Mouse (Mus musculus) ES-Bruce4 (cell line): ENCODE measurements around the gene Itsn1. TPM values are rescaled to one million over a fixed set of nuclear protein-coding genes. Genes with fewer than 3 reads are reported as not detected.
A peak's percentile ranks its signal among the peaks of the same experiment; 100 is the strongest.

Experiments
- H3K27ac ChIP-seq: 2 replicates; pipeline ENCODE4 v1.5.1; 2012; ENCODE audit warnings: low read length, inconsistent platforms; ENCODE audit not compliant: insufficient read depth
- H3K27me3 ChIP-seq: 2 replicates; pipeline ENCODE4 v1.6.1; 2012; ENCODE audit warnings: mild to moderate bottlenecking, low read length, inconsistent platforms; ENCODE audit not compliant: control insufficient read depth, poor library complexity, insufficient read depth, severe bottlenecking
- H3K36me3 ChIP-seq: 2 replicates; pipeline ENCODE4 v1.6.1; 2012; ENCODE audit warnings: inconsistent platforms, mild to moderate bottlenecking, low read length, moderate library complexity; ENCODE audit not compliant: control insufficient read depth, poor library complexity, insufficient read depth, severe bottlenecking
- H3K4me1 ChIP-seq: one replicate; pipeline ENCODE4 v1.8.1; 2011; ENCODE audit warnings: low read length; ENCODE audit not compliant: control insufficient read depth, insufficient read depth
- H3K4me3 ChIP-seq: 2 replicates; pipeline ENCODE4 v1.5.1; 2011; ENCODE audit warnings: low read depth, mild to moderate bottlenecking, low read length
- H3K9ac ChIP-seq: 2 replicates; pipeline ENCODE4 v1.6.1; 2012; ENCODE audit warnings: low read depth, mild to moderate bottlenecking, inconsistent platforms; ENCODE audit not compliant: poor library complexity, severe bottlenecking
- H3K9me3 ChIP-seq: replicated peaks from 2 replicates; pipeline ENCODE4 v1.6.1; 2012; ENCODE audit warnings: mild to moderate bottlenecking, low read length, inconsistent platforms; ENCODE audit not compliant: control insufficient read depth, poor library complexity, insufficient read depth, severe bottlenecking
- CTCF ChIP-seq: IDR thresholded peaks from one replicate; pipeline ENCODE4 v1.8.1; 2011; ENCODE audit warnings: low read depth, low read length
- EP300 ChIP-seq: IDR thresholded peaks from 2 replicates; pipeline ENCODE4 v1.6.1; 2011; ENCODE audit warnings: low read depth, low read length; ENCODE audit not compliant: insufficient read depth
- POLR2A ChIP-seq: IDR thresholded peaks from one replicate; pipeline ENCODE4 v1.8.1; 2011; ENCODE audit warnings: low read length; ENCODE audit not compliant: insufficient read depth
- polyA plus RNA-seq: library from polyadenylated mRNA; stranded (reverse); fragments of >200 nt; gene quantifications from 2 replicates; pipeline ENCODE4 v1.2.4, GENCODE M21; 2011; ENCODE audit warnings: low read depth; ENCODE audit not compliant: missing spikeins, insufficient read depth, insufficient read length

Gene Itsn1
- 84.6 and 85.7 TPM in 2 replicates for polyA plus RNA-seq

DNA sequence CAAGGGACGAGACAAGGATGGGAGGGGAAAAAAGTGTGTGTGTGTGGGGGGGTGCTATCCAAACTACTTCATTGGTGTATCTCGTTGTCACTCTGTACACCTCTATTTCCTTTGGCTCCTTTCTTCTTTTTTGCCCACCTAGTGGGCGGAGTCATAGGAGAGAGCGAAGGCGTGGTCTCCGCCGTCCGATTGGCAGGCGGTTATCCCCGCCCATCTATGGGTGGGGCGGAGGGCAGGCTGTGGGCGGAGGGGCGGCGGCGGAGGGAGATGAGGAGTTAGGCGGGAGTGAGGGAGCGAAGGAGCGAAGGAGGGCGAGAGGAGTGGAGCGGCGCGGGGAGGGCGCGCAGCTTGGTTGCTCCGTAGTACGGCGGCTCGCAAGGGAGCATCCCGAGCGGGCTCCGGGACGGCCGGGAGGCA is at the start of gene Itsn1:
Itsn1 (plus strand) TSS at position 216 of the 417 bp plus-strand sequence.
- Histone ChIP-seq H3K9me3 (no peaks in the 10 kb centered on the region), H3K4me3 (peak within 1 kb of the TSS; percentile 95), H3K36me3 (peaks cover 3% of the 10 kb centered on the region; the same call in 1 of the 2 replicates), H3K4me1 (peaks cover 1% of the 10 kb centered on the region), H3K9ac (peak within 1 kb of the TSS; percentile 94), H3K27ac (peak within 1 kb of the TSS; percentile 63), H3K27me3 (no peaks in the 10 kb centered on the region)
- TF ChIP-seq POLR2A (peak; percentile 89), CTCF (no peak), EP300 (0 out of 2 replicates have a peak, but pooled peaks have one; percentile 25)

DNA sequence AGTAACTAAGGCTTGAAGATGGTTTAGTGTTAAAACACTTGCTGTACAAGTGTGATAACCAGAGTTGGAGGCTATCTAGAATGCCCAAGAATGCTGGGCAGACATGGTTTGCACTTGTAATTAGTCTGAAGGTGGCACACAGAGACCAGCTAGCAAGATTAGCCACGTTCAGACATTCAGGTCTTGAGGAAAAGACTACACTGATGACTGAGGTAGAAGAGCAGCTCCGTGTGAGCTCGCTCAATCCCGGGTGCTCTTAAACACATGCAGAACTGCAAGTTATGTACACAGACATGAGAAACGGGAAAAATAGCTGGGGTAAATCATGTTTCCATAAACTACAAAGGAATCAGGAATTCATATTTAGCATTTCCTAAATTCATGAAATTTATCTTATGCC is 48.4 kb upstream of the Itsn1 start:
- Histone ChIP-seq H3K27me3 (no peaks in the 10 kb centered on the region), H3K9ac (no peak overlapping the region), H3K4me1 (no peaks in the 10 kb centered on the region), H3K4me3 (no peak overlapping the region), H3K9me3 (no peaks in the 10 kb centered on the region), H3K27ac (no peak overlapping the region), H3K36me3 (peaks cover 61% of the 10 kb centered on the region)
- TF ChIP-seq CTCF: no peak
- no peak for TF ChIP-seq POLR2A
- TF ChIP-seq EP300: no peak

GRCm38 (mm10) chr16:91685526-91685925 is 43.6 kb upstream of the Itsn1 start:
- Histone ChIP-seq H3K9me3 (no peaks in the 10 kb centered on the region), H3K9ac (no peak overlapping the region), H3K27me3 (no peaks in the 10 kb centered on the region), H3K4me3 (no peak overlapping the region), H3K36me3 (peaks cover 26% of the 10 kb centered on the region), H3K27ac (no peak overlapping the region), H3K4me1 (peaks cover 2% of the 10 kb centered on the region)
- TF ChIP-seq EP300 (no peak), POLR2A (no peak), CTCF (no peak)

GRCm38 (mm10) chr16:91686369-91686768 is 42.7 kb upstream of the Itsn1 start:
- Histone ChIP-seq H3K27me3 (no peaks in the 10 kb centered on the region), H3K27ac (no peak overlapping the region), H3K9me3 (no peaks in the 10 kb centered on the region), H3K9ac (no peak overlapping the region), H3K4me1 (peaks cover 2% of the 10 kb centered on the region), H3K36me3 (peaks cover 22% of the 10 kb centered on the region), H3K4me3 (no peak overlapping the region)
- TF ChIP-seq EP300: no peak
- TF ChIP-seq CTCF: no peak
- TF ChIP-seq POLR2A: no peak

- H3K4me1 ChIP-seq: peaks cover 2% of the 10 kb centered on the region
- peak overlapping the region; percentile 67 for H3K4me3 ChIP-seq
- H3K9me3 ChIP-seq: no peaks in the 10 kb centered on the region
- peak overlapping the region; percentile 85 for H3K9ac ChIP-seq
- TF ChIP-seq CTCF (no peak), EP300 (no peak), POLR2A (no peak)
- H3K27me3 ChIP-seq: no peaks in the 10 kb centered on the region
- peaks cover 8% of the 10 kb centered on the region; the same call in 1 of the 2 replicates for H3K36me3 ChIP-seq
- H3K27ac ChIP-seq: no peak overlapping the region
Observed at GRCm38 (mm10) chr16:91688023-91688618, 41.0 kb upstream of the Itsn1 start.

DNA sequence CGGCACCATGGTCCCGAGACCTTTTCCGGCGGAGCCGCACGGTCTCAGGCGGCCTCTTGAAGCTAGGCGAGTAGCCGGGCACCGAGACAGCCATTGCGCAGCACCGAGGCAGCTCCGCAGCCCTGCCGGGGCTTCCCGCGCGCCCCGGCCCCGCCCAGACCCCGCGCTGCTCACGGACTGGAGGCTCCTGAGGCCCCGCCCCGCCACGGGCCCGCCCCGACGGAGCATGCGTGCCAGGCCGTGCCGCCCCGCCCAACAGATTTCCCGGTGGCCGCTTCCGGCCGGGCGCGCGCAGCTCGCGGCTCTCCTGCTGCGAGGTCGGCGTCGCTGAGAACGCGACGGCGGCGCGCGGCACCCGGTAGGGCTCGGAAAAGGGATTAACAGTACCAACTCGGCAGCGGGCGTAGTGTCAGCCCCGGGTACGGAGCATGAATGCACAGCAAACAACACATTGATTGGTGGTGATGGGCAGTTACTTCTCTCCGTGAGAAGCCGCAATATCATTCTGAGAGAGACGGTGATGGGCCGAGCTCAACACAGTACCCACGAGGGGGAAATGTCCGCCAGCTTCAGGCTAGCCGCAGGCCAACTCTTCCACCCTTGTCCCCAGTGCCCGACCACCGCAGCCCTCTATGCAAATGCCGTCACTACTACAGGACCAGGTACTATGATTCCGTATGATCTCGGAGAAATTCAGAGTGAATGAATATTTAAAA is 40.3 kb upstream of the Itsn1 start, which contains the start of gene Donson:
Donson (minus strand) TSS at position 152 of the 716 bp plus-strand sequence.
- Histone ChIP-seq H3K4me3 (peak within 1 kb of the TSS; percentile 79), H3K9me3 (no peaks in the 10 kb centered on the region), H3K27ac (peak within 1 kb of the TSS; percentile 27), H3K27me3 (no peaks in the 10 kb centered on the region), H3K4me1 (peaks cover 2% of the 10 kb centered on the region), H3K36me3 (peaks cover 6% of the 10 kb centered on the region; the same call in 1 of the 2 replicates), H3K9ac (peak within 1 kb of the TSS; percentile 85)
- TF ChIP-seq EP300 (no peak), POLR2A (peak; percentile 80)
